Mouse (Mus musculus) thymus, postnatal 4 days (tissue): ENCODE measurements at regions not wholly inside any gene's neighbourhood (a gene's known extent, or its start where the extent isn't known, plus 50 kb on each side); places are given as distances from the start of the nearest gene placed in this dataset.

Experiments used
- DNase-seq: peaks from one replicate; pipeline ENCODE4 v3.0.0; 2021

- DNase-seq = no peak
These were observed 262.4 kb upstream of the Irx3 start for GRCm38 (mm10) chr8:92064175-92064821.

DNA sequence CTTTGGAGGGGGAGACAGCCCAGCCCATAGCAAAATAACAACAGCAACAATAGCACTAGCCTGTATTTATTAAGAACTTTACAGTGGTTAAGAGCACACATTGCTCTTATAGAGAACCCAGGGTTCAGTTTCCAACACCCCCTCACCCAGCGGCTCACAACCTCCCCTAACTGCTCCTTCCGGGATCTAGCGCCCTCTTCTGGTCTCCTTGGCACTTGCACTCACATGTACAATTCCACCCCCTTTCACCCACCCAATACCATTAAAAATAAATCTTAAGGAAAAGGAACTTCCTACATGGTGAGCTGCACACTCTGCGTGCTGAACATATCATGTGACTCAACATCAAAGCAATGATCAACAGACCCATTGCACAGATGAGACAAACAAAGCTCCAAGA is 261.5 kb upstream of the Irx3 start:
- DNase-seq = peak; percentile 34

- DNase-seq = no peak
These were observed 257.6 kb upstream of the Irx3 start for GRCm38 (mm10) chr8:92059471-92059870.

- DNase-seq = no peak
These were observed 257.1 kb upstream of the Irx3 start for GRCm38 (mm10) chr8:92058953-92059352.

DNA sequence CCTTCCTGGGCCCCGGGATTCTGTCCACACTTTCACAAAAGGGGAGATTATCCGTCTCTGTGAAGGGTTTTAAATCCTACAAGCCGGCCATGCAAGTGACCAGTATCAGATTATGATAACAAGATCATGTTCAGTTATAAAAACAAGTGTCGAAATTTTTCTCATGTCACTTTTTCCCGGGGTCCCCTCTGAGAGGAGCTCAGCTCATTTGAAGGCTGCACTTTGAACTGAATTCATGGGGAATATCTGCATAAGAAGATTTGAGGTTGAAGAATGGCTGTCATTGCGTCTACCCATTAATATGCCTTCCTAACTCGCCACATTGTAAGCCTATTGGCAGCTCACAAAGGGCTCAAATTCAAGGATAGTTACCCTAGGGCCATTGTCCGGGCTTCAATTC is 256.0 kb upstream of the Irx3 start:
- no peak for DNase-seq

DNA sequence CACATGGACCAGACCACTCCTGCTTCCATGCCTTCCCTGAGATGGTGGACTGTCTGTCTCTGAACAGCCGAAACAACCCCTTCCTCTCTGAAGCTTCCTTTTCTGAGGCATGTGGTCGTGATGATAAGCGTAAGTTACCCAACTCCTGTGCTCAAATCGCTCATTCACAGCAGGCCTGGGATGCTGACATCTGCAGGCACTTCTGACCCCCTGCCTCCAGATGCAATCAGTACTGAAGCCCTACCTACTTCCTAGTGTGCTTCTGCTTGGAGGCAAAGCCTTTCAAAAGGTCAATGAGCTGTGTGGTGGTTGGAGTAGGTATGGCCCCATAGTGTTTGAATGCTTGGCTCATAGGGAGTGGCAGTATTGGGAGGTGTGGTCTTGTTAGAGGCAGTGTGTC is 253.7 kb upstream of the Irx3 start:
- no peak for DNase-seq

GRCm38 (mm10) chr8:92044695-92045094 is 242.8 kb upstream of the Irx3 start:
- no peak for DNase-seq

DNA sequence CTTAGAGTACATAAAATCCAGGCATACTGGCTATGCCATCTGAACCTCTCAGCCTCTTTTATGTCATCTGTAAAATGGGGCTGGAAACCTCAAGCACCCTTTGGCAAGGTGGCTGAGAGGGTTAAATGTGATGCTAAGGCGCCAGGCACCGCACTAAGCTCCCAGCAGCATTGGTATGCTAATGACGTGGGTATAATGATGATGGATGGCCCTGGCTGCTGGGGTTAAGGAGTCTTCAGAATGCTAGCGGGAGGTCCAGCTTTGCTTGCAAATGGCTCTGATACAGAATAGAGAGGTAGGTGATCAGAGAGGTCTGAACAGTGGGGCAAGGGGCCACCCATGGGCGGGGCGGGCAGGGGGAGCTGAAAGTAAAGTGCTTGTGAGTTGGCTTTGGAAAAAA is 241.1 kb upstream of the Irx3 start:
- DNase-seq = no peak

DNA sequence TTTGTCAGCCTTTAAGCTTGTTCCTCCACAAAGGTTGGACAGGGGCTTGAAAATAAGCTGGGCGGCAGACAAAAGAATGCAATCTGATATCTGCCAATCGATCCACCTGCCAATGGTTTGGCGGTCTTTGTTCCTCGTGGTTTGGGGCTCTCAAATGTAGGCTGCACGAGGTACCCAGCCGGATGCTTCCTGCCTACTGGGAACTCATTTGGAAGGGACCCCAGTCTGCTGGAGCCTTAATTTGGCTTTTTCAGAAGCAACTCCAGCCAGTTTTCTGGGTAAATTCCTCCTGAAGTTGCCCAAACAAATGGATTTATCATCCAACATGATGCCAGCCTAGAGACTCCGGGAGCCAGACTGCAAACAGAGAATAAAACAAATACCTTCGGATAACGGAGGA is 228.1 kb upstream of the Irx3 start:
- no peak for DNase-seq

GRCm38 (mm10) chr8:92029516-92029915 is 227.6 kb upstream of the Irx3 start:
- DNase-seq = no peak

DNA sequence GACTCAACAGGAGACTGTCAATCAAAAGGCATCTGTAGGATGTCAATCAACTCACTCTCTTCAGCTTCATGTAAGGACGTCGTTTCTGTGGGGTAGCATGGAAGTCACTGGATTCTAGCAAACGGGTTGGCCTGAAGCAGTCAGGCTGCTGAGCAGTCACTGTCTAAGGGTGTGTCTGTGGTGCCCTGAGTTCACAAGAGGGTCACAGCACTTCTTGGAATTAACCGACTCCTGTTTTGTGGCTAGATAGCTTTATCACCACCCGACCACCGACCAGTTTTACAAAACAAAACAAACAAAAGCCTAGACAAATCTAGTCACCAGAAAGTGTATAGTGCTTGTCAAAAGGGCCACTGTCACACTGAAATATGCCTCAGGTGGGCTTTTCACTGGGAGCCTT is 226.4 kb upstream of the Irx3 start:
- no peak for DNase-seq

DNA sequence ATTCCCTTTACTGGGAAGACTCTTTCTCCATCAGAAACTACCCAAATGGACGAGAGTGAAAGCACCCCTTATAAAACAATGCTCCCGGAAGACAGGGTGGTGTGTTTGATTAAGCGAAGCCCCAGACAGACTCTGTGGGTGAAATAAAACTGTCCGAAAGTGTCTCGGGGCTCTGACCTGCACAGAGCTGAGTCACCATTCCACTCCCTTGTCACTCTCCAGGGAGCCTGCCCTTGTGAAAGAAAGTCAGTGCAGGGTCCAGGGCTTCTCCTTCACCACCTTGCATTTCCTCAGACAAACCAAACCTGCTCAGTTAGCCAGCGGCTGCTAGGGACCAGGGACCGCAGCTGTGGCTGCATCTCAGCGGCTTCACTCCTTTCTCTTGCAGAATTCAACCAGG is 222.3 kb upstream of the Irx3 start:
- no peak for DNase-seq

DNA sequence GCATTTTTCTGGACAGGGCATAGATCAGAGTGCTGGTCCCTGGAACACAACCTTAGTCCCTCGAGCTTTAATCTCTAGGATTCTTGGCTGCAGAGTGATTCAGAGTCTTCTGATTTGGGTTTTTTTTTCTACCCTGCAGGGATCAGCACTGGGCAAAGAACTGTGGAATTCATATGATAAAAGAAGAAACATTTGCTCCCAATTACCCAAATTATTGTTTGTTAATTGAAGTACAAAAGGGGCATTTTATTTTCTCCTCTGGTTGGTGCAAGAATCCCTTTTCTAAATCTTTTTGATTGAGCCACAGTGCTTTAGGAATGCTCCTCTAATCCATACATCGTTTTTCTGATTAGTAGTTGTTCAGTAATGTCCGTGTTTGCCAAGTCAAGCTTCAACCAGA is 219.7 kb upstream of the Irx3 start:
- DNase-seq = no peak

GRCm38 (mm10) chr8:92014704-92015103 is 212.8 kb upstream of the Irx3 start:
- DNase-seq = no peak

DNA sequence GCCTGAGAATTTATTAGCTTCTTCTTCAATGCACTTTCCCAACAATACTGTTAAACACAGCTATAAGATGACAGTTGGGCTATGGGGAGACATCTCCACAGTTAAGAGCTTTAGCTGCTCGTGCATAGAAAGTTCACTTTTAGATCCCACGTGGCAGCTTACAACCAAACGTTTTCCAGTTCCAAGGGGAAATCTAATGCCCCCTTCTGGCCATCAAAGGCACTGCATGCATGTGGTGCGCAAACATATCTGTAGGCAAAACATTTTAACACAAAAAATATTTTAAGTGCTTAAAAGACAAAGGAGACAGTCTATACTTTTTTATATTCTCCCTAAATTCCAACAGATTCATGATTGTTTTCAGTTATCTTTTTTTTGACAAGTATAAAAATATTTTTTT is 211.3 kb upstream of the Irx3 start:
- peak; percentile 20 for DNase-seq

DNA sequence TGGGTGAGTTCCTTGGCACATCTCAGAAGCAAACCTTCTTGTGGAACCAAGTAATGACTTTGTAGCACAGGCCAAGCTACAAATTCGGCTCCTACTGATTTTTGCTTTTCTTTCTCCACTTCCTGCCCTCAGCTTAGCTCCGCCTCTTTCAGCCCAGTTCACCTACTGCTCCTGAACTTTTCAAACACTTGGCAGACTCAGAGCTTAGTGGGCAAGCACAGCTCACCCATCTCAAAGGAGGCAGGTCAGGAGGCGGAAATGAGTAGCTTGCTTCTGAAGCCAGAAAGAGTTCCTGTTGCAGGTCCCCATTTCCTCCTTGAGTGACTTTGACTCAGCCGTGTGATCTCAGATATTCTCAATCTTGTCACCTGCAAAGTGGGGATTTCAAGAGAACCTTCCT is 208.5 kb upstream of the Irx3 start:
- no peak for DNase-seq

GRCm38 (mm10) chr8:92008616-92009610 is 207.0 kb upstream of the Irx3 start:
- DNase-seq = no peak

DNA sequence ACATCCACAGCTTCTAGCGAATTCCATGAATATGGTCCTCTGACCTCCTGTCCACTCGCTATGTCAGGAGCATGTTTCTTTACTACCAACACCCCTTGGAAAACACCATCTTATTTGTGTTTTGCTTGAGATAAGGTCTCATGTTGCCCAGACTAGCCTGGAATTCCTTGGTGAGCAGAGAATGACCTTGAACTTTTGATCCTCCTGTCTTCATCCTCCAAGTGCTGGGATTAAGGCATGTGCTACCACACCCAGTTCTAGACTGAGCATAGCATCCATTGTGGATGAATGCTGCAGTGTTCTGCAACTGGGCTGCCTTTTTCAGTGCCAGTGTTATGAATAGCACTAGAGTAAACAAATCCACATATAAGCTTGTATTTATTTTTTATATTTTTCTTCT is 203.2 kb upstream of the Irx3 start:
- DNase-seq = no peak

GRCm38 (mm10) chr8:92004532-92004931 is 202.7 kb upstream of the Irx3 start:
- DNase-seq = no peak

DNA sequence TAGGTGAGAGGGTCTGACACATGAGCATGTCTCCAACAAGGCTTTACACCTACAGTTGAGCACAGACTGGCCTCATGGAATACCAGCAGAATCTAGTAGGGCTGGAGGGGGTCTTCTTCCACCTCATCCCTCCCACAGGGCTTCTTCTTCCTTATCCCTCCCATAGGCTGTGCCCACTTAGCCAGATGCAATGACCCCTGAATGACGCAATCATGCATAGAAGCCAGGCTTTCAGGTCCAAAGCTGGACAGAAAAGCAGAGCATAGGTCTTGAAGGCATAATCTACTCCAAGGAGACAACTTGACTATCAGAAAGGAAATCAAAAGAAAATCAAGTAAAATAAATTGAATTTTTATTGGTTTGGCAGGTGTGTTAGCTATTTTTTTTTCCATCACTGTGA is 198.5 kb upstream of the Irx3 start:
- DNase-seq = no peak

DNA sequence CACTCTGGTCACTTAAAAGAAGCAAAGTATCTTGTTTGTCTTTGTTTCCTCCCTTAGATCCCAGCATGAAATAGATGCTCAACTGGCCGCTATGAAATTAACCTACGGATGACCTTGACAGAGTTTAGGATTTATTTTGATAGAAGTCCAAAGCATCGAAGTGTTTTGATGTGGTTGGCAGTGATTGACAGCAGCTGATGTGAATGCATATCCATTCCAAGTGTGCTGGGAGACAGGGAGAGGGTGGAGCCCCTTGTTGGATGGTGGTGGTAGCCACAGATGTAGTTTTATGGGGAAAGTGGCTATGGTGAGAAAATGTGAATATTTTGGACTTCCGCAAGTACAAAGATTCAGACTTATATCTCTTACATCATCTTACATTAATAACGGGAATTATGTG is 197.8 kb upstream of the Irx3 start:
- DNase-seq = no peak

GRCm38 (mm10) chr8:91999189-91999588 is 197.3 kb upstream of the Irx3 start:
- DNase-seq = no peak

DNA sequence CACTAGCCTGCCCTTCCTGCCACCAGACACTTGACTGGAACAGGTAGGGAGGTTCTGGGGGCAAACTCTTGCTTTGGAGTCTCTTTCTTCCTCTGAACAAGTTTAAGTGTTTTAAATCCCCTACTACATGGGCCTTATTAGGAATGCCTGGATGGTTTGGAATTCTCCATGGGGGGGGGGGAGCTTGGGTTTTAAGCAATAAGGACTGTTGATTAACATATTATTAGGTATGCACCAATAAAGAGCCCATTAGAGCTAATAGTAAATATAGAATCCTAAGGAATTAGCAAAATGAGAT is 196.0 kb upstream of the Irx3 start:
- no peak for DNase-seq

DNA sequence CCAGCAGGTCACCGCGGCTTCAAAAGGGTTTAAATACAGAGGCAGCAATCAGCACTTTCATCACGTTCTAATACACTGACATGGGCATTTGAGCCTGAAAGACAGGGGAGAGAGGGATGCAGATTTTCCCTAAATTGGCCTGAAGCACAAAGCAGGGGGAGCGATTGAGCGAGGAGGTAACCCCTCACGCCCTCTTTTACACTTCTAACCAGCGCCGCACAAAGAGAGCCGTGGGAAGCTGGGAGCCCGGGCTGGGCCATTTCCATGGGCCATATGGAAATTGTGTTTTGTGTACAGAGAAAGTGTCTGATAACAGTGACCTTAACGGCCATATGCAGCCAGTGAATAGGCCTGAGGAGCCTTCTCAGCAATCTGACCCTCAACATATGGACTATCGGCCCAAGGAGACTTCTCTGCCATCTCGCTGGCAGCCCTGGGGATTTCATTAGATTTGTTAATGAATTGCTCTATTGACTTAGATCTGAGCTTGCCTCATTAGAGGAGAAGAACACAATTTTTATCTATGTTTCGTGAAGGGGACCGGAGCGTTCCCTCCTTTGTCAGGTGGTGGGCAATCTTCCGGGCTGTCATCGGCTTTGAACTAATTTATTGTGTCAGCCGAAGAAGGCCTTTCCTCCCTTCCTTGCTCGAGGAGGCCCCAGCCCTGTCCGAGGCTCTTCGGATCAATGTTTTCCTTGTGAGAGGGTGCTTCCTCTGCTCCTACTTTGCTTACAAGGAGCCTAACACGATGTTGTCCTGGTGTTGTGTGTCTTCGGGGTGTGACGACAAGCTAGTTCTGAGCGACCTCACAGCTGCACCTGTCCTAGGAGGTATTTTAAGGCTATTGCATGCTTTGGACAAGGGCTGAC is 195.4 kb upstream of the Irx3 start:
- DNase-seq = no peak
